Mouse (Mus musculus) monocyte, adult 5-6 weeks (primary cell): Measurements from ENCODE around the gene Tarbp1. TPM values are rescaled to one million over a fixed set of nuclear protein-coding genes. Genes with fewer than 3 reads are reported as not detected.

Experiments
- total RNA-seq: library from RNA; stranded (forward); fragments of 200-1000, 200-491, 200-594 nt; gene quantifications from 3 replicates; pipeline ENCODE4 v1.2.3, GENCODE M21; 2017

Gene Tarbp1
- total RNA-seq, 1 experiment from 2014 or later, result 0.76 TPM

Other genes starting within 250 kb of the Tarbp1 start
- gene Slc35f3, start 176.5 kb downstream of the Tarbp1 start, total RNA-seq, result not detected in 3 replicates
- gene Coa6, start 52.5 kb downstream of the Tarbp1 start, total RNA-seq, result 12.3 to 25.5 TPM (median 24.2 TPM) in 3 replicates
- 41.2 to 53.3 TPM (median 48.5 TPM) in 3 replicates for gene Irf2bp2, start 118.9 kb upstream of the Tarbp1 start, total RNA-seq